ENCODE assay signal across 17 mouse cellular contexts in the genomic region with DNA sequence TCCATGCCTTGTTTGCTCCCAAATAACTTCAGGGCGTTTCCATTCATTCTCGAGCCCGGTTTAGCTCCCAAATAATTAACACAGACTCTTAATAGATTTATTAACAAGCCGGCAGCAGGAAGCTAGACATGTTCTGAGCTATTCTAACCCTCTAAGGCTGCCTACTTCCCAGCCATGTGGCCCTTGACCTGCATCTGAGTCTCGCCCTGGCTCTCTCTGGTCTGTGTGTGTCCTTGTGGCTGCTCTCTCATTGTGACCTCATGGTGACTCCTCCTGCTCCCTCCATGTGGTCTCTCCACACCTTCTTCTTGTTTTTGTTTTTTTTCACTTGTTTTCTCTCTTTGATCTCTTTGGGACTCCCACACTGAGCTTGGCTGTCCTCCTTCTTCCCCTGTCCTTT. TPM values are rescaled to one million over a fixed set of nuclear protein-coding genes. Genes with fewer than 3 reads are reported as not detected.
"Had no signal": no experiment of that assay in that cellular context is flagged by ENCODE, and none has a peak within 500 bp of the region (broad histone marks: within the 10 kb centered on the region; RNA-seq: fewer than 3 reads in every experiment).

No protein-coding gene starts in this region.

- H3K27ac ChIP-seq: lung, embryonic 15.5 days; macrophage; midbrain, embryonic 13.5 days; midbrain, embryonic 15.5 days; neural tube, embryonic 12.5 days had no signal

- H3K4me3 ChIP-seq: lung, embryonic 15.5 days; megakaryocyte, embryonic 14.5 days; midbrain, embryonic 13.5 days; midbrain, embryonic 15.5 days; neural tube, embryonic 12.5 days had no signal

- DNase-seq: lung, adult 2 months; lung, postnatal 14 days; lung, postnatal 36 days; right cerebral cortex, postnatal 14 days; spleen, adult 18-20 months; thymus, adult 18-20 months; thymus, postnatal 14 days; thymus, postnatal 36 days had no signal

RNA-seq across cellular contexts. Expression of a gene that starts 19.3 kb away (rescaled TPM):
- total RNA-seq: megakaryocyte progenitor cell, adult 5-6 weeks; monocyte, adult 5-6 weeks; neutrophil, adult 5-6 weeks had no signal
